Mouse (Mus musculus) embryonic fibroblast, embryonic 13.5 days (primary cell): Measurements from ENCODE around the gene Zfp941.
A peak's percentile ranks its signal among the peaks of the same experiment; 100 is the strongest.

Source experiments
- CTCF ChIP-seq: IDR thresholded peaks from 2 replicates; pipeline ENCODE4 v1.5.1; 2011; ENCODE audit warnings: mild to moderate bottlenecking, control low read depth, low read length, moderate library complexity, borderline replicate concordance; ENCODE audit not compliant: insufficient read depth
- POLR2A ChIP-seq: IDR thresholded peaks from 2 replicates; pipeline ENCODE4 v1.6.1; 2011; ENCODE audit warnings: low read depth, mild to moderate bottlenecking, control low read depth, low read length, moderate library complexity

GRCm38 (mm10) chr7:140856785-140857549, 35.0 kb upstream of the Zfp941 start, which contains the start of gene Ric8a:
- peak; percentile 74 for TF ChIP-seq POLR2A
- no peak for TF ChIP-seq CTCF
